In the genomic region with DNA sequence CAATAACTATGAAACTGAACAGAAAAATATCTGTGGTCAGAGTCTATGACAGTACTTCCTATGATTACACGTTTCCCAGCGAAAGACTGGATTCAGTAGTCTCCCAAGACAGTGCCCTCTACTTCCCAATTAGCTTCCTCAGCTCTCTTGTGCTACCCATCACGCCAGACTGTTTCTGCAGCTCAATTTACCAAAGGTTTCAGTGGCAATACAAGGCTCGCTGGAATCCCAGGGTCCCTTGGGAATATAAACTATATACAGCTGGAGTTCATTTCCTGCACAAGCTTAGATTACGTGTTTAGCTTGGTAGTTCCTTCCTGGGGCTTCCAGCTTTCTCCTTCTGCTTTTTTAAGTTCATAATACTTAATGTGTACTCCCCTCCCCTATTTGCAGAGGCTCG, we compare ENCODE assay signal across 11 mouse cellular contexts.
DNase-seq lines count a peak whose midpoint lies in the region; ATAC-seq and TF ChIP-seq lines count a peak whose summit lies in the region.
"Had no signal": no experiment of that assay in that cellular context is flagged by ENCODE, and none has a peak within 500 bp of the region (broad histone marks: within the 10 kb centered on the region; RNA-seq: fewer than 3 reads in every experiment).

No protein-coding gene starts in this region.

- no peak overlapping the region for H3K27ac ChIP-seq in liver, embryonic 15.5 days (replicated peaks)
- H3K27ac ChIP-seq in liver, postnatal 0 days (ENCODE audit: low read depth): no peak overlapping the region
- no peak overlapping the region for H3K27ac ChIP-seq in limb, embryonic 12.5 days

- no peak overlapping the region for H3K4me3 ChIP-seq in liver, embryonic 15.5 days (replicated peaks)
- no peak overlapping the region for H3K4me3 ChIP-seq in liver, postnatal 0 days (ENCODE audit: low read depth, low read length)
- H3K4me3 ChIP-seq in limb, embryonic 12.5 days (replicated peaks): no peak overlapping the region

- DNase-seq in heart, adult 11 months: peak; percentile 90
- no peak for DNase-seq in heart, adult 8-10 months (ENCODE audit: low spot score)
- no peak for DNase-seq in liver, postnatal 0 days
- peak; percentile 36 for DNase-seq in embryo, embryonic 11.5 days (ENCODE audit: low read depth, low spot score)
- no peak for DNase-seq in urinary bladder, adult 2 months (ENCODE audit: low spot score)
- no peak for DNase-seq in cerebellum, adult 8-10 months
- DNase-seq: gastrocnemius, postnatal 36 days; kidney, postnatal 25 days; left cerebral cortex, postnatal 4 days had no signal

- H3K4me1 ChIP-seq in liver, embryonic 15.5 days (replicated peaks): peaks cover 1% of the 10 kb centered on the region; the same call in 1 of the 2 replicates
- H3K4me1 ChIP-seq in liver, postnatal 0 days (ENCODE audit: insufficient read depth): peaks cover 11% of the 10 kb centered on the region
- H3K4me1 ChIP-seq in limb, embryonic 12.5 days (replicated peaks): peaks cover 45% of the 10 kb centered on the region

- peak overlapping the region; percentile 3; the same call in 1 of the 2 replicates for H3K4me2 ChIP-seq in liver, embryonic 15.5 days
- H3K4me2 ChIP-seq in liver, postnatal 0 days (ENCODE audit: low read depth, low read length): no peak overlapping the region
- peak overlapping the region; percentile 22 for H3K4me2 ChIP-seq in limb, embryonic 12.5 days

- no peaks in the 10 kb centered on the region for H3K27me3 ChIP-seq in liver, embryonic 15.5 days
- no peaks in the 10 kb centered on the region for H3K27me3 ChIP-seq in liver, postnatal 0 days (ENCODE audit: insufficient read depth, low read length)
- no peaks in the 10 kb centered on the region for H3K27me3 ChIP-seq in limb, embryonic 12.5 days

- no peak for TF ChIP-seq EP300 in liver, postnatal 0 days (IDR thresholded peaks at IDR 0.05; ENCODE audit: low read depth)

- H3K9ac ChIP-seq in liver, embryonic 15.5 days: no peak overlapping the region
- no peak overlapping the region for H3K9ac ChIP-seq in liver, postnatal 0 days (replicated peaks)
- H3K9ac ChIP-seq in limb, embryonic 12.5 days (replicated peaks): no peak overlapping the region

- ATAC-seq in liver, embryonic 15.5 days (ENCODE audit: insufficient read depth): no peak
- ATAC-seq in liver, postnatal 0 days: no peak
- peak; percentile 18; the same call in 1 of the 2 replicates for ATAC-seq in limb, embryonic 12.5 days (ENCODE audit: insufficient number of reproducible peaks, insufficient read depth, low FRiP score, low TSS enrichment, low read depth)

- 19% methylated on average over 6 of the region's 6 CpGs for WGBS in liver, embryonic 15.5 days (ENCODE audit: insufficient replicate concordance)
- 27% methylated on average over 6 of the region's 6 CpGs for WGBS in liver, postnatal 0 days (ENCODE audit: insufficient replicate concordance)
- 10% methylated on average over 6 of the region's 6 CpGs for WGBS in limb, embryonic 12.5 days

- TF ChIP-seq CTCF in liver, postnatal 0 days (IDR thresholded peaks at IDR 0.05; ENCODE audit: low read depth): no peak

- no peaks in the 10 kb centered on the region for H3K36me3 ChIP-seq in liver, embryonic 15.5 days (replicated peaks)
- H3K36me3 ChIP-seq in liver, postnatal 0 days (replicated peaks; ENCODE audit: insufficient read depth, low read length): no peaks in the 10 kb centered on the region
- no peaks in the 10 kb centered on the region for H3K36me3 ChIP-seq in limb, embryonic 12.5 days

- no peaks in the 10 kb centered on the region for H3K9me3 ChIP-seq in liver, embryonic 15.5 days (replicated peaks)
- no peaks in the 10 kb centered on the region for H3K9me3 ChIP-seq in liver, postnatal 0 days (ENCODE audit: low read length)
- no peaks in the 10 kb centered on the region for H3K9me3 ChIP-seq in limb, embryonic 12.5 days

Comparison
In these comparisons a context has a peak if more than half of its experiments do, and no peak if none do; other contexts are left out.
1. DNase-seq: peak in heart, adult 11 months (single experiment) and embryo, embryonic 11.5 days (single experiment); none in heart, adult 8-10 months (single experiment), liver, postnatal 0 days (single experiment), urinary bladder, adult 2 months (single experiment) and cerebellum, adult 8-10 months (single experiment).